Mouse (Mus musculus) embryonic facial prominence, embryonic 12.5 days (tissue): ENCODE results near the gene Draxin. TPM values are rescaled to one million over a fixed set of nuclear protein-coding genes. Genes with fewer than 3 reads are reported as not detected.
"Not testable (repeated sequence)": the region's sequence is repeated elsewhere in the genome, so short reads cannot be mapped to it uniquely, and the experiment has no call there.

Experiments
- ATAC-seq: fragments of 200-750 bp; cut with Nextera tagmentation; 2 replicates; pipeline ENCODE4 v1.8.0; 2017; ENCODE audit not compliant: insufficient number of reproducible peaks, insufficient read depth, low FRiP score, low TSS enrichment
- H3K27ac ChIP-seq: fragments of 300-500 bp; sonication (generic); 2 replicates; pipeline ENCODE4 v1.5.1; 2016; ENCODE audit warnings: mild to moderate bottlenecking
- H3K27me3 ChIP-seq: fragments of 300-500 bp; sonication (generic); 2 replicates; pipeline ENCODE4 v1.6.1; 2016; ENCODE audit warnings: mild to moderate bottlenecking, moderate library complexity
- H3K36me3 ChIP-seq: fragments of 300-500 bp; sonication (generic); 2 replicates; pipeline ENCODE4 v1.6.1; 2016; ENCODE audit warnings: mild to moderate bottlenecking
- H3K4me1 ChIP-seq: fragments of 300-500 bp; sonication (generic); 2 replicates; pipeline ENCODE4 v1.6.1; 2016
- H3K4me2 ChIP-seq: fragments of 300-500 bp; sonication (generic); replicated peaks from 2 replicates; pipeline ENCODE4 v1.6.1; 2016; ENCODE audit warnings: mild to moderate bottlenecking, moderate library complexity
- H3K4me3 ChIP-seq: fragments of 300-500 bp; sonication (generic); 2 replicates; pipeline ENCODE4 v1.5.1; 2016; ENCODE audit warnings: mild to moderate bottlenecking
- H3K9ac ChIP-seq: fragments of 300-500 bp; sonication (generic); 2 replicates; pipeline ENCODE4 v1.6.1; 2016; ENCODE audit warnings: mild to moderate bottlenecking, moderate library complexity
- H3K9me3 ChIP-seq: fragments of 300-500 bp; sonication (generic); 2 replicates; pipeline ENCODE4 v1.6.1; 2016; ENCODE audit warnings: mild to moderate bottlenecking, moderate library complexity
- WGBS: fragments of 180-500 bp; shearing (Covaris S2); methylation state at CpG from one replicate; pipeline ENCODE4 v1.1.7; 2016; 5-methylcytosine and 5-hydroxymethylcytosine counted together
- microRNA-seq: library from miRNA; unstranded; fragments of <30 nt; microRNA quantifications from one replicate; pipeline ENCODE4, GENCODE M21; 2017
- polyA plus RNA-seq: library from polyadenylated mRNA; unstranded; fragments of >200 nt; fragmentation: Nextera tagmentation; extraction: Ambion mirVana; gene quantifications from 2 replicates; pipeline ENCODE4 v1.2.1, GENCODE M21; 2016

Gene Draxin
- polyA plus RNA-seq, 1 experiment from 2014 or later = 1.7 TPM

DNA sequence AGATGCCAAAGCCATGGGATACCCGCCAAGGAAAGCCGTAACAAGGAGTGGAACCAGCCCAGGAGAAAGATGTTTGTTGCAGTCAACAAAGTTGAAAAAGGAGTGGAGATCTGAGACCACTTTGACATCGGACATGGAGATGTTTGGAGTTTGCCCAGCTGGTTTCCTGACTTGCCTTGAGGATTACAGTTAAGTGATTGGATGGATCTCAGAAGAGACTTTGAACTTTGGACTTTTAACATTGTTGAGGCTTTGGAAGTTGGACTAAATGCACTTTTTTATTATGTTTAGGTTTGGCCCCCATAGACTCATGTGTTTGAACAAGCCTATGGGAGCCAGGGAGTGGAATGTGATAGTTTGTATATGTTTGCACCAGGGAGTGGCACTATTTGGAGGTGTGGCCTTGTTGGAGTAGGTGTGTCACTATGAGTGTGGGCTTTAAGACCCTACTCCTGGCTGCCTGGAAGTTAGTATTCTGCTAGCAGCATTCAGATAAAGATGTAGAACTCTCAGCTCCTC, 80.0 kb downstream of the Draxin start:
- H3K9ac ChIP-seq, H3K9me3 ChIP-seq, H3K27ac ChIP-seq, H3K4me3 ChIP-seq, H3K4me1 ChIP-seq, ATAC-seq, H3K4me2 ChIP-seq, H3K27me3 ChIP-seq: not testable (repeated sequence)
- WGBS = 97% methylated on average over 3 of the region's 3 CpGs
- peaks cover 83% of the 10 kb centered on the region for H3K36me3 ChIP-seq

Small RNA genes within 50 kb of the gene (microRNA-seq; reads per million reads assigned to microRNA genes)
- gene Mir7022 = not detected

Other genes starting within 250 kb of the Draxin start
- gene Mfn2, start 226.0 kb downstream of the Draxin start, polyA plus RNA-seq = 38.2 and 42.6 TPM in 2 replicates
- gene Plod1, start 193.9 kb downstream of the Draxin start, polyA plus RNA-seq = 52.9 and 54.8 TPM in 2 replicates
- gene 2510039O18Rik, start 189.8 kb downstream of the Draxin start, polyA plus RNA-seq = 25.4 and 25.6 TPM in 2 replicates
- gene Nppb, start 144.9 kb downstream of the Draxin start, polyA plus RNA-seq = not detected in 2 replicates
- 0.64 and 10.6 TPM in 2 replicates for gene Nppa, start 130.0 kb downstream of the Draxin start, polyA plus RNA-seq
- 10.5 and 10.6 TPM in 2 replicates for gene Clcn6, start 91.9 kb downstream of the Draxin start, polyA plus RNA-seq
- 25.7 and 29.1 TPM in 2 replicates for gene Mthfr, start 91.6 kb downstream of the Draxin start, polyA plus RNA-seq
- gene Agtrap, start 42.7 kb downstream of the Draxin start, polyA plus RNA-seq = 12.0 and 14.0 TPM in 2 replicates
- 80.2 and 87.3 TPM in 2 replicates for gene Mad2l2, start 314 bp downstream of the Draxin start, polyA plus RNA-seq
- gene Fbxo6, start 21.4 kb upstream of the Draxin start, polyA plus RNA-seq = 10.6 and 10.8 TPM in 2 replicates
- gene Fbxo44, start 29.8 kb upstream of the Draxin start, polyA plus RNA-seq = 19.7 and 23.6 TPM in 2 replicates
- gene Fbxo2, start 29.9 kb upstream of the Draxin start, polyA plus RNA-seq = 4.1 and 4.7 TPM in 2 replicates
- gene Disp3, start 157.3 kb upstream of the Draxin start, polyA plus RNA-seq = 0.65 and 0.74 TPM in 2 replicates